Mouse (Mus musculus) liver, postnatal 0 days (tissue): ENCODE measurements around the gene Gm28372. TPM values are rescaled to one million over a fixed set of nuclear protein-coding genes. Genes with fewer than 3 reads are reported as not detected.

Experiments used
- ATAC-seq: fragments of 200-750 bp; cut with Nextera tagmentation; 2 replicates; pipeline ENCODE4 v1.8.0; 2017; ENCODE audit warnings: mild to moderate bottlenecking, moderate library complexity
- DNase-seq: peaks from one replicate; pipeline ENCODE4 v3.0.0-alpha.2; 2016
- H3K27ac ChIP-seq: fragments of 300-500 bp; sonication (generic); 2 replicates; pipeline ENCODE4 v1.5.1; 2014; ENCODE audit warnings: antibody characterized with exemption, moderate library complexity, mild to moderate bottlenecking, low read depth
- H3K27me3 ChIP-seq: fragments of 300-500 bp; sonication (generic); 2 replicates; pipeline ENCODE4 v1.6.1; 2014; ENCODE audit warnings: low read length, control low read depth, mixed read lengths; ENCODE audit not compliant: insufficient read depth
- H3K36me3 ChIP-seq: fragments of 300-500 bp; sonication (generic); replicated peaks from 2 replicates; pipeline ENCODE4 v1.6.1; 2014; ENCODE audit warnings: mild to moderate bottlenecking, control low read depth, low read length, moderate library complexity, mixed read lengths; ENCODE audit not compliant: insufficient read depth
- H3K4me1 ChIP-seq: fragments of 300-500 bp; sonication (generic); 2 replicates; pipeline ENCODE4 v1.6.1; 2014; ENCODE audit warnings: antibody characterized with exemption, mild to moderate bottlenecking, control low read depth; ENCODE audit not compliant: insufficient read depth
- H3K4me2 ChIP-seq: fragments of 300-500 bp; sonication (generic); 2 replicates; pipeline ENCODE4 v1.6.1; 2014; ENCODE audit warnings: low read depth, mild to moderate bottlenecking, low read length, moderate library complexity, mixed read lengths
- H3K4me3 ChIP-seq: fragments of 300-500 bp; sonication (generic); 2 replicates; pipeline ENCODE4 v1.5.1; 2014; ENCODE audit warnings: low read depth, low read length
- H3K9ac ChIP-seq: fragments of 300-500 bp; sonication (generic); replicated peaks from 2 replicates; pipeline ENCODE4 v1.6.1; 2014; ENCODE audit warnings: mild to moderate bottlenecking, moderate library complexity
- H3K9me3 ChIP-seq: fragments of 300-500 bp; sonication (generic); 2 replicates; pipeline ENCODE4 v1.6.1; 2016; ENCODE audit warnings: mild to moderate bottlenecking, control low read depth, low read length, mixed read lengths
- CTCF ChIP-seq: sonication (generic); IDR thresholded peaks from 2 replicates; pipeline ENCODE4 v1.5.1; 2016; ENCODE audit warnings: antibody characterized with exemption, low read depth
- EP300 ChIP-seq: IDR thresholded peaks from 2 replicates; pipeline ENCODE4 v1.6.1; 2016; ENCODE audit warnings: antibody characterized with exemption, low read depth, mild to moderate bottlenecking
- WGBS: fragments of 180-500 bp; shearing (Covaris S2); extraction: QIAGEN DNeasy Blood & Tissue Kit; methylation state at CpG from one replicate; pipeline ENCODE4 v1.1.7; 2014; ENCODE audit not compliant: insufficient replicate concordance; 5-methylcytosine and 5-hydroxymethylcytosine counted together
- polyA plus RNA-seq: library from polyadenylated mRNA; unstranded; fragments of >200 nt; fragmentation: Nextera tagmentation; extraction: Ambion mirVana; gene quantifications from 2 replicates; pipeline ENCODE4 v1.2.1, GENCODE M21; 2015

Gene Gm28372
- polyA plus RNA-seq, 1 experiment from 2014 or later = not detected

GRCm38 (mm10) chr2:130392836-130393235, 12.2 kb upstream of the Gm28372 start:
- Histone ChIP-seq H3K27me3 (peaks cover 17% of the 10 kb centered on the region), H3K4me2 (no peak overlapping the region), H3K9me3 (no peaks in the 10 kb centered on the region), H3K4me3 (no peak overlapping the region), H3K27ac (no peak overlapping the region), H3K9ac (no peak overlapping the region), H3K4me1 (peaks cover 5% of the 10 kb centered on the region; the same call in 1 of the 2 replicates), H3K36me3 (no peaks in the 10 kb centered on the region)
- ATAC-seq (no peak), DNase-seq (no peak)
- 70% methylated on average over 3 of the region's 3 CpGs for WGBS
- TF ChIP-seq CTCF (no peak), EP300 (no peak)

- no peak for ATAC-seq
These were observed 9.3 kb upstream of the Gm28372 start for GRCm38 (mm10) chr2:130395696-130396095.

DNA sequence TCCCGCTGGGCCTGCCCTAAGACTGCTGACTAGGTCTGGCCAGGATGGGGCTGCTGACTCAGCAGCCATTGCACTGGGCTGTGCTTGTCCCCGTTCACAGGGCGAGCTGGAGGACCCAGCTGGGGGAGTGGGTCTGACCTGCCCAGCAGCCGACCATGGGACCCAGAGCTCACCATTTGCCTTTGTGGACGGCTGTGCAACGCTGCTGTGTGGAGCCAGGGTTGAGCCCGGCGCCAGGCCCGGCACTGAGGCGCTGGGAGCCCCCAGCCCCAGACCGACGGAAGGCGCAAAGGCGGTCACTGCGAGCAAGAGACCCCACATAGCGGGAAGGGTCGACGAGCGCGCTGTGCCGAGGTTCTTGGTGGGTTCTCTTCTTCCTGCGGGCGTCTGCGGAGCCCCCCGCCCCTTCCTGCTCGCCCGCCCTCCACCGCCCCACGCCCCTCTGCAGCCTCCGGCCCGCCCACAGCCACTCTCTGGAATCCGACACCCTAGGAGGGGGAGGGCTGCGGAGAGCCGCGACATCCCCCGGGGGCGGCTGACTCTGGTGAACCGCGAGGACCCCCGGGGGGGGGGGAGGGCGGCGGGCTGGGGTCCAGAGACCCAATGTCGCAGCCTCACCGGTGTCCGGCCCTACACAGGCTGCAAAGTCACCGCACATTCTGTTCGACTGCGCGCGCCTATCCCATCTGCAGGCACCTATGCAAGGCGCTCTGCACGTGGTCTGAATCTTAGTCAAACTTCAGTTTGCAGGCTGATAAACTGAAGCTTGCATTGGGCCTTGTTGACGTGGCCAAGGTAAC, 7.7 kb upstream of the Gm28372 start, which contains the start of gene Cpxm1:
Gene Cpxm1, minus strand, starts transcription at position 389 of the 800 bp plus-strand sequence.
- peak within 1 kb of the TSS; percentile 77 for H3K4me2 ChIP-seq
- no peak for ATAC-seq
- TF ChIP-seq CTCF (no peak), EP300 (no peak)
- H3K4me1 ChIP-seq = peaks cover 6% of the 10 kb centered on the region; the same call in 1 of the 2 replicates
- peak within 1 kb of the TSS; percentile 41 for H3K4me3 ChIP-seq
- DNase-seq = no peak
- peak within 1 kb of the TSS; percentile 30; the same call in 1 of the 2 replicates for H3K9ac ChIP-seq
- no peak within 1 kb of the TSS for H3K27ac ChIP-seq
- H3K36me3 ChIP-seq = no peaks in the 10 kb centered on the region
- no peaks in the 10 kb centered on the region for H3K9me3 ChIP-seq
- peaks cover 21% of the 10 kb centered on the region for H3K27me3 ChIP-seq
- 2% methylated on average over 32 of the region's 53 CpGs for WGBS

More at GRCm38 (mm10) chr2:130395696-130396095, 9.3 kb upstream of the Gm28372 start:
- Histone ChIP-seq H3K27ac (no peak overlapping the region), H3K4me1 (peaks cover 6% of the 10 kb centered on the region; the same call in 1 of the 2 replicates), H3K9ac (no peak overlapping the region), H3K27me3 (peaks cover 21% of the 10 kb centered on the region), H3K4me3 (no peak overlapping the region), H3K4me2 (no peak overlapping the region), H3K36me3 (no peaks in the 10 kb centered on the region), H3K9me3 (no peaks in the 10 kb centered on the region)
- 77% methylated on average over 11 of the region's 11 CpGs for WGBS
- DNase-seq = no peak
- TF ChIP-seq CTCF (no peak), EP300 (no peak)

GRCm38 (mm10) chr2:130398091-130398490, 6.9 kb upstream of the Gm28372 start:
- H3K4me1 ChIP-seq = peaks cover 6% of the 10 kb centered on the region; the same call in 1 of the 2 replicates
- H3K9me3 ChIP-seq = no peaks in the 10 kb centered on the region
- H3K4me3 ChIP-seq = peak overlapping the region; percentile 41
- no peak overlapping the region for H3K9ac ChIP-seq
- H3K4me2 ChIP-seq = peak overlapping the region; percentile 77; the same call in 1 of the 2 replicates
- 16% methylated on average over 14 of the region's 14 CpGs for WGBS
- peaks cover 21% of the 10 kb centered on the region for H3K27me3 ChIP-seq
- DNase-seq = no peak
- TF ChIP-seq CTCF (no peak), EP300 (no peak)
- H3K36me3 ChIP-seq = no peaks in the 10 kb centered on the region
- H3K27ac ChIP-seq = no peak overlapping the region
- no peak for ATAC-seq

GRCm38 (mm10) chr2:130400046-130400445, 5.0 kb upstream of the Gm28372 start:
- Histone ChIP-seq H3K9ac (no peak overlapping the region), H3K9me3 (no peaks in the 10 kb centered on the region), H3K4me1 (peaks cover 6% of the 10 kb centered on the region; the same call in 1 of the 2 replicates), H3K4me2 (no peak overlapping the region), H3K36me3 (no peaks in the 10 kb centered on the region), H3K27ac (no peak overlapping the region), H3K27me3 (peaks cover 21% of the 10 kb centered on the region), H3K4me3 (no peak overlapping the region)
- ATAC-seq (no peak), DNase-seq (no peak)
- 81% methylated on average over 1 of the region's 1 CpGs for WGBS
- TF ChIP-seq EP300 = no peak
- TF ChIP-seq CTCF = no peak

DNA sequence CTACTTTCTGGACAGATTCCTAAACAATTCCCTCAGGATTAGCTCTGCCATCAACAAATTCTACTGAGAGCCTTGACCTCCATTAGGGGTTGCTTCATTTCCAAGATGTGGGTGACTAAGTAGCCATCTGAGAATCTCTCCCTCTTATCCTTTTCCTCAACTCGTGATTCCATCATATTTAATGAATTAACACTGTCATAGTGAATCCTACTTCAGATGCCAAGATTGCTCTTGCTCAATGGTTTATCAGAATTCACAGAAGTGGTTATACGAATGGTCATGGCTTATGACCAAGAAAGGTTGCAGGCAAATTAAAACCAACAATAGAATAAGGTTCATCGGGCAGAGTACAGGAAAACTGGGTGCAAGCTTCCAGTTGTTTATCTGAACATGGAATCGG, 3.1 kb upstream of the Gm28372 start:
- no peak overlapping the region for H3K4me2 ChIP-seq
- ATAC-seq = no peak
- H3K4me1 ChIP-seq = peaks cover 6% of the 10 kb centered on the region; the same call in 1 of the 2 replicates
- H3K4me3 ChIP-seq = no peak overlapping the region
- no peaks in the 10 kb centered on the region for H3K36me3 ChIP-seq
- H3K27ac ChIP-seq = no peak overlapping the region
- WGBS = 66% methylated on average over 4 of the region's 4 CpGs
- peaks cover 14% of the 10 kb centered on the region for H3K27me3 ChIP-seq
- H3K9ac ChIP-seq = no peak overlapping the region
- TF ChIP-seq CTCF = no peak
- no peak for TF ChIP-seq EP300
- no peaks in the 10 kb centered on the region for H3K9me3 ChIP-seq
- no peak for DNase-seq
